Mouse (Mus musculus) C2C12 (cell line): Measurements from ENCODE around the gene Habp2.

ENCODE experiments used
- CEBPB ChIP-seq: IDR thresholded peaks from one replicate; pipeline ENCODE4 v1.6.1; 2011; ENCODE audit warnings: low read depth, mild to moderate bottlenecking, control low read depth, moderate library complexity
- CTCF ChIP-seq: IDR thresholded peaks from one replicate; pipeline ENCODE4 v1.5.1; 2011; ENCODE audit not compliant: control insufficient read depth, insufficient read depth, insufficient read length
- MAX ChIP-seq: IDR thresholded peaks from one replicate; pipeline ENCODE4 v1.6.1; 2011; ENCODE audit warnings: mild to moderate bottlenecking, control low read depth
- MYOD1 ChIP-seq: IDR thresholded peaks from one replicate; pipeline ENCODE4 v1.6.1; 2011; ENCODE audit warnings: low read depth; ENCODE audit not compliant: control insufficient read depth, insufficient read length
- MYOG ChIP-seq: IDR thresholded peaks from one replicate; pipeline ENCODE4 v1.6.1; 2011; ENCODE audit not compliant: control insufficient read depth, insufficient read length; ENCODE audit errors: extremely low read depth
- USF1 ChIP-seq: IDR thresholded peaks from one replicate; pipeline ENCODE4 v1.6.1; 2011; ENCODE audit warnings: low read depth, mild to moderate bottlenecking, control low read depth, moderate library complexity

DNA sequence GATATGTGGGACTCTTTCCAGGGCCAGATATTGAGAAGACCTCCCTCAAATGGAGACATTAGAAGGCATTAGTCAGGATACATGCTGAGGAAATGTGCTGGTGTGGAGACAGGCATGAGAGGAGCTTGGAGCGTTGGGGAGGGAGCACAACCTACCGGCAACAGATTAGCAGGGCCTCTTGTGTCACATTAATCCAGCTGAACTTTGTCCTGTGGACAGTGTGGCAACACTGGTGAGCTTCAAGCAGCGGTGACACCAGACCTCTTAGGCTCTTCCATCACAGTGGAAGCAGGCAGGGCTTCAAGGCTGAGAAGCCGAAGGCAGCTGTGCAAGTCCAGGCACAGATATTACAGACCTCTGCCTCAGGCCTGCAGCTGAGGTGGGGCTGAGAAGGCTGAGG is 9.0 kb upstream of the Habp2 start:
- TF ChIP-seq CTCF (no peak), CEBPB (no peak), MAX (no peak), USF1 (no peak), MYOD1 (no peak), MYOG (no peak)
